Mouse (Mus musculus): ENCODE results near the gene Abr. TPM values are rescaled to one million over a fixed set of nuclear protein-coding genes. Genes with fewer than 3 reads are reported as not detected.

Gene Abr
- total RNA-seq, 2 experiments from 2014 or later = 8.2 to 12.8 TPM

DNA sequence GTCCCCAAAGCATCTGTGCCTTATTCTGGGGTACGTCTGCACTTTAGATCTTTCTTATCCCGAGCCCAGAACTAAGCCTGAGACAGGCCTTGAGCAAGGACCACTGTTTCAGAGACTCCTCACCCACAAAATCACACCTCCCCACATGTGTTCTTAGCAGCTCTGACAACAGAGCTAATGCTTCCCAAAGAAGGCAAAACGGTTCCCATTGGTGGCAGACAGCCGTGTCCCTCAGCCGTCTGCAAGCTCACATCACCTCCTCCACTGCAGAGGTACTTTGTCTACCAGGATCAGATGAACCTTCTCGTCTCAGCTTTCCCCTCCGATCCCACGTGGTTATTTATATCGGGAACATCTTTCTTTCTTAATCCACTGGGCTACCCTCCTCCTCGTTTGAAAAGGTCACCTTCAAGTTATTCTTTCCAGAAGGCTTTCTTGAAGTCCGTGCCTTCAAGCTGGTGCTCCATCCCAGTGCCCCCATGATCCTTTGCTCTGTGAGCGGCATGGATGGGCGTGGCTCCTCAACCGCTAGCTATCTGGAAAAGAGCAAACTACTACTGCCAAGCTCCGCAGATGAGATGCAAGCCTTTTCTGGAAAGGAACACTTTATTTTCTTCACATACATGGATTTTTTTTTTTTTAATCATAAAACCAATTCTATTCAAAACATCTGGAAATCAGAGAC is 240.8 kb downstream of the Abr start:
- peak; percentile 72 for DNase-seq (ENCODE audit: low spot score)

DNA sequence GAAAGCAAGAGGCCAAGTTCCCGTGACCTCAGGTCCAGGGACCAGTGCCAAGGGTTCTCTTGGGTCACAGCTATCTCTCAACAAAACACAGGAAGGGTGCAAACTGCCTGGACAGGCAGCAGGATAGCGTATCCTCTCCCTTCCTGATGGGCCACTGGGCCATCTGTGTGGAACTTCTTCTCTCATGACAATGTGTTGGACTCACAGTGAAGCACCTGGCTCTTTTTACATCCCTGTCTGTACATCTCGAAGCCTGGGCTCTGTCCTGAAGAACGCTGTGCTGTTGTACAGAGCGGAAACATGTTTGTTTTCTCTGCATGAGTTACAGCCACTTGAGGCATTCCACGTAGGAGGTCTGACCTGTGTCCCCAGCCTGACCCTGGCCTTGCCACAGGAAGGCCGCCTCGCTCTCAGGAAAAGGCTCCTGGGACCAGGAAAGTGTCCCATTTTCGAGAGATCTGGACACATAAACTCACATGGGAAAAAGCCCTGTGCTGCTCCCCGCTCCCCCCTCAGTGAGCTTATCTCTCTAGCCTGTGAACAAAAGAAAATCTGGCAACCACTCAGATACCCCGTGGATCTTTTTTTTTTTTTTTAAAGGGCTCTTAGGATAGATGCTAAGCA is 242.1 kb downstream of the Abr start:
- peak; percentile 44 for DNase-seq (ENCODE audit: low spot score)

GRCm38 (mm10) chr11:76376425-76376824 is 245.7 kb downstream of the Abr start:
- DNase-seq (ENCODE audit: low spot score) = no peak

GRCm38 (mm10) chr11:76374491-76375185 is 247.5 kb downstream of the Abr start:
- DNase-seq (ENCODE audit: low spot score) = peak; percentile 71

DNA sequence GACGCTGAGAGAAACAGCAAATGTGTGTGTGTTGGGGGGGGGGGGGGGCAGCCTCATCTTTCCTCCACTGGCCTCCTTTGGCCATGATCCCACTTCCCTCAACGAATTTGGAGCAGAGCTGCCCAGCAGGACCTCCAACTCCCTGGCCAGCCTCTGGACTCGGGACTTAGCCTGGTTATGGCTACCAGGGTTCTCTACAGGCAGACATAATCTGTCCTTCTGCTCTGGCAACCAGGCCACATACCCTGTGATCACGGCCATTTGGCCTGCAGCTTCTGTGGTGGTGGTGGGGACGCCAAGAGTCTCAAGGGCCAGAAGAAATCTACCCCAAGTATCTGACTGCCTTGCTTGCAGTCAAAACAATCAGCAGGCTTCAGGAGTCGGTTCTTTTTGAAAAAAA is 249.6 kb downstream of the Abr start:
- peak; percentile 63 for DNase-seq (ENCODE audit: low spot score)

DNA sequence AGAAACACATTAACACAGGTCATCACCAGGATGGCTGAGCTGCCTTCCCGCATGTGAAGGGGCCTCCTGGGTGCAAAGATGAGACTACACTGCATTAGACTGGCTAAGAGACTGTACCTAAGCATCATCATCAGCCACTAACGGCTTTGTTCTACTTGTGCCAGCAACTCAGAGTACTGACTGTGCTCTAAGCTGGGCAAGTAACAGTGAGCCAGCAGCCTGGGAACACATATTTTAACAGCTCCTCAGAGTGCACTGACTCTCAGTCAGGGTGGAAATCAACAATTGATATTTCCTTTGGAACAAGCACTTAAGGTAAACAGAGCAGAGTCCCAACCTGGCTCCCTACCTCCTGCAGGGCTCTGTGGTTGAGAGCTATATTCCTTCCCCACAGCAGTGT is 250.0 kb downstream of the Abr start:
- DNase-seq (ENCODE audit: low spot score) = peak; percentile 53

GRCm38 (mm10) chr11:76370491-76370890 is 251.6 kb downstream of the Abr start:
- no peak for DNase-seq (ENCODE audit: low spot score)

Other genes with a start within 250 kb of the Abr start
- gene Nxn, start 223.2 kb downstream of the Abr start, total RNA-seq (2021) = 10 to 100 TPM; 37.4 to 48.7 TPM
- 10 to 100 TPM; 32.5 to 41.9 TPM for gene Timm22, start 215.4 kb downstream of the Abr start, total RNA-seq (2021)
- gene Bhlha9, start 50.2 kb upstream of the Abr start, total RNA-seq (2021) = not detected
- gene Trarg1, start 57.5 kb upstream of the Abr start, total RNA-seq (2021) = 1 to 10 TPM; 1.1 to 2.9 TPM
- gene Gosr1, start 141.3 kb upstream of the Abr start, total RNA-seq (2021) = 10 to 100 TPM; 22.7 to 24.5 TPM
- gene Cpd, start 224.7 kb upstream of the Abr start, total RNA-seq (2021) = 10 to 100 TPM; 26.2 to 29.0 TPM